Mouse (Mus musculus) forebrain, embryonic 16.5 days (tissue): ENCODE measurements around the gene Tsks. TPM values are rescaled to one million over a fixed set of nuclear protein-coding genes. Genes with fewer than 3 reads are reported as not detected.

ENCODE experiments used
- polyA plus RNA-seq: library from polyadenylated mRNA; unstranded; fragments of >200 nt; fragmentation: Nextera tagmentation; extraction: Ambion mirVana; gene quantifications from 2 replicates; pipeline ENCODE4 v1.2.1, GENCODE M21; 2015

The Tsks gene
- polyA plus RNA-seq, 1 experiment from 2014 or later = 0.15 TPM

Other genes with a start within 250 kb of the Tsks start
- not detected in 2 replicates for gene Izumo2, start 234.5 kb upstream of the Tsks start, polyA plus RNA-seq
- 34.6 and 36.0 TPM in 2 replicates for gene Vrk3, start 194.8 kb upstream of the Tsks start, polyA plus RNA-seq
- gene Zfp473, start 192.2 kb upstream of the Tsks start, polyA plus RNA-seq = 1.1 and 1.8 TPM in 2 replicates
- 53.9 and 56.1 TPM in 2 replicates for gene Nup62, start 127.1 kb upstream of the Tsks start, polyA plus RNA-seq
- 0.44 and 2.3 TPM in 2 replicates for gene Il4i1, start 126.8 kb upstream of the Tsks start, polyA plus RNA-seq
- 3.4 and 3.7 TPM in 2 replicates for gene Atf5, start 126.5 kb upstream of the Tsks start, polyA plus RNA-seq
- gene Akt1s1, start 94.2 kb upstream of the Tsks start, polyA plus RNA-seq = 103 and 110 TPM in 2 replicates
- gene Tbc1d17, start 94.1 kb upstream of the Tsks start, polyA plus RNA-seq = 121 and 122 TPM in 2 replicates
- gene Pnkp, start 86.1 kb upstream of the Tsks start, polyA plus RNA-seq = 29.4 and 32.6 TPM in 2 replicates
- gene Ptov1, start 73.4 kb upstream of the Tsks start, polyA plus RNA-seq = 551 and 582 TPM in 2 replicates
- gene Med25, start 50.5 kb upstream of the Tsks start, polyA plus RNA-seq = 158 and 166 TPM in 2 replicates
- gene Fuz, start 47.1 kb upstream of the Tsks start, polyA plus RNA-seq = 21.1 and 21.2 TPM in 2 replicates
- 111 and 113 TPM in 2 replicates for gene Ap2a1, start 13.7 kb upstream of the Tsks start, polyA plus RNA-seq
- 49.1 and 63.9 TPM in 2 replicates for gene Cpt1c, start 31.6 kb downstream of the Tsks start, polyA plus RNA-seq
- gene Prmt1, start 43.4 kb downstream of the Tsks start, polyA plus RNA-seq = 646 and 707 TPM in 2 replicates
- gene Irf3, start 54.4 kb downstream of the Tsks start, polyA plus RNA-seq = 56.2 and 60.6 TPM in 2 replicates
- gene Bcl2l12, start 55.5 kb downstream of the Tsks start, polyA plus RNA-seq = 15.3 and 16.0 TPM in 2 replicates
- gene Scaf1, start 73.2 kb downstream of the Tsks start, polyA plus RNA-seq = 42.1 and 44.3 TPM in 2 replicates
- 10.1 and 12.0 TPM in 2 replicates for gene Rras, start 74.8 kb downstream of the Tsks start, polyA plus RNA-seq
- gene Prr12, start 109.7 kb downstream of the Tsks start, polyA plus RNA-seq = 15.2 and 17.3 TPM in 2 replicates
- 60.8 and 65.7 TPM in 2 replicates for gene Nosip, start 119.2 kb downstream of the Tsks start, polyA plus RNA-seq
- 13.3 and 13.6 TPM in 2 replicates for gene Prrg2, start 119.5 kb downstream of the Tsks start, polyA plus RNA-seq
- gene Rcn3, start 149.0 kb downstream of the Tsks start, polyA plus RNA-seq = 50.8 and 66.2 TPM in 2 replicates
- 17.7 and 24.4 TPM in 2 replicates for gene Fcgrt, start 160.6 kb downstream of the Tsks start, polyA plus RNA-seq
- gene Rps11, start 181.2 kb downstream of the Tsks start, polyA plus RNA-seq = 860 and 958 TPM in 2 replicates
- 722 and 741 TPM in 2 replicates for gene Rpl13a, start 185.6 kb downstream of the Tsks start, polyA plus RNA-seq
- not detected in 2 replicates for gene Gm45713, start 193.0 kb downstream of the Tsks start, polyA plus RNA-seq
- 1.1 and 1.4 TPM in 2 replicates for gene Flt3l, start 193.2 kb downstream of the Tsks start, polyA plus RNA-seq
- 84.2 and 90.2 TPM in 2 replicates for gene Pih1d1, start 211.1 kb downstream of the Tsks start, polyA plus RNA-seq
- 19.3 and 20.9 TPM in 2 replicates for gene Aldh16a1, start 211.4 kb downstream of the Tsks start, polyA plus RNA-seq
- gene Slc17a7, start 220.7 kb downstream of the Tsks start, polyA plus RNA-seq = 20.1 and 22.8 TPM in 2 replicates
- gene Gfy, start 236.4 kb downstream of the Tsks start, polyA plus RNA-seq = 0.51 TPM in 1 of 2 replicates, not detected in the other
- 0.63 TPM in 1 of 2 replicates, not detected in the other for gene Pth2, start 237.8 kb downstream of the Tsks start, polyA plus RNA-seq